Mouse (Mus musculus) kidney, postnatal 14 days (tissue): ENCODE measurements around the gene Apmap.
"Not testable (repeated sequence)": the region's sequence is repeated elsewhere in the genome, so short reads cannot be mapped to it uniquely, and the experiment has no call there.

Experiments
- DNase-seq: peaks from one replicate; pipeline ENCODE4 v3.0.0; 2022; ENCODE audit warnings: mixed read lengths

Gene Apmap

DNA sequence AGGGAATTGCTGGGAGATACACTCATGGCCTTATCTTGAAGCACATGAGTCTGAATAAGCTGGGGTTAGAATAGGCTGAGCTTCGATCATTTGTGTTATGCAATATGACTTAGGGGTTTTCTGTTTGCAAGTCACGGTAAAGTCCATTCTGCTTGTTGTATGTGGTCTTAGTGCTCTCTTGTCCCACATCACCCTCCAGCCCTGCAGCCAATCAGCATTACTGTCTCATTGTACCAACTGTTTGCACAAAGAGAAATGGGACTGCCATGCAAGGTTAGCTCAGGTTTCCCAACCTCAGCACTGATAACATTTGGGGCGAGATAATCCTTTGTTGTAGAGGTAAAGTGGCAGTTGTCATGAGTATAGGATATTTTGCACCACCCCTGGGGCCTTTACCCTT lies 1.7 kb upstream of the Apmap start:
- no peak for DNase-seq

DNA sequence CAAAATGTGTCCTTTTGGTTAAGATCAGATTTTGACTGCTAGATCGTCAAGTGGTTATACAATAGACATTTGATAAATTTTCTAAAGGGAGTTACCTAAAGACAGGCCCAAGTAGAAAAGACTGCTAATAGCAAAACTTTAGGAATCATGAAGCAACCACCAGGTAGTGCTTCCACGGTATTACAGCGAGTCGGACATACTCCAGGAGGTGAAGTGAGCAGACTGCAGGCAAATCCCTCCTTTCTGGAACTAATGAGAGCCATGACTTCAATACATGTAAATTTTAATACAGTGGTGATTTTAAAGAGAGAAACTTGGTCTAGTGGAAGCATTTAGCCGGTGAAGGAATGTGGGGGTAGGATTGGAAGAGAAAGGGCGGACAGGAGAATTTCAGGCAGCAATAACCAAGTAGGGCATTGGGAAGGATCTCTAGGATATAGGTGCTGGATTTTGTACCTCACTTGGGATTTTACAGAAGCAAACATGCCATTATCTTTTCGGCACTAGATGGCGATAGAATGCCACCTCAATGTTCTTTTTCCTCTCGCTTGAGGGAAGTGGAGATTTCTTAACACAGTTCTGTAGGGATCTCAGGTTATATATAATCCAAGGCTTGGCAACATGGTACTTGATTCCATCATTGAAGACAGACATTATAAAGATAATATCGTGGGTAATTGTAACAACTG lies 649 bp upstream of the Apmap start:
- peak; percentile 78 for DNase-seq

DNA sequence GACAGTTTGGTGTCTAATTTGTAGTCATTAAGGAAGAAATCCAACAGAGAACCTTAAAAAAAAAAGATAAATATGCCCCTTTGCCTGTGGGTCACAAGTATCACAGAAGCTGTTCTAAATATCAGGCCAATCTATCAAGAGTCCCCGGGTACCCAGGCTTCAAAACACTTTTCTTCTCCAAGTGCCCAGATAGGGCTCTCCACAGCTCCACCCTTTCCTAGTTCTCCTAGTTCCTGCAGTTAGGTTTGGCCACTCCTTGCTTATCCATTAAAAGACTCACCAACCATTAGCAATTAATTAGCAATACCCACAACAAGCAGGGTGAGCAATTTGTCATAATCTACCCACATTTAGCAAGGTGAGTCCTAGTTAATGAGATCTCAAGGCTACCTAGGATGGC lies 1.3 kb downstream of the Apmap start:
- DNase-seq = no peak

DNA sequence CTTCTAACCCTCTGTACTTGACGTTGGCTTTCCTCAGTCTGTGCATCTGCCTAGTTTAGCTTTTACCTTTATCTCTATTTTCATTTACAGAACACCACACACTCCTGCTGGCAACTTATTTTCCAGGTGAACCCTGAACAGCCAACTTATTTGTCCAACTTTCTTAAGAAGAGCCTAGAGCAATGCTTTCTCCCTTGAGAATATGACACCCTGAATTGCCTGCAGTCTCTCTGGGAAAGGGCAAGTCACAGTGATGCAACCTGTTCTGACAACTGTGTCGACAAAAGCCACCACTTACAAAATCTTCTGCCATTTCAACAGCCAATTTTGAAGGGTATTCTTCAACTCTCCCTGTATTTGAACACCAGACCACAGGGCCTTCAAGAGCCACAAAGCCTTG lies 3.6 kb downstream of the Apmap start:
- DNase-seq = no peak

DNA sequence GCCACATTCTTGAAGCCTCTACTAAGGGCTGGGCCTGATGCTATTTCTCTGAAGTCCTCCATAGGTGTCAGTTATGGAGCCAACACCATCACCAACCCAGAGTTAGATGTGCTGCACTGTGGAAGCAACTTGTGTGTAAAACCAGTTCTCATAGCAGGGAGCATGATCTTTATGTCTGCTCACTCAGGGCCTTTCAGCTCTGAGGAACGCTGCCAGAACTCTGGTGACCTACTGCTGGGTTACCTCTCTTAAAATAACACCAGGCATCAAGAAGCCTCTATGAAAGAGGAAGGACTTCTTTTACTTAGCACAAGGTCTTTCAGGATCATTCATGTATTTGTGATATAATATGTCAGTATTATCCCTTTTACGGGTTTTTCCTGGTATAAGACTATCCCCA lies 6.2 kb downstream of the Apmap start:
- DNase-seq = no peak

DNA sequence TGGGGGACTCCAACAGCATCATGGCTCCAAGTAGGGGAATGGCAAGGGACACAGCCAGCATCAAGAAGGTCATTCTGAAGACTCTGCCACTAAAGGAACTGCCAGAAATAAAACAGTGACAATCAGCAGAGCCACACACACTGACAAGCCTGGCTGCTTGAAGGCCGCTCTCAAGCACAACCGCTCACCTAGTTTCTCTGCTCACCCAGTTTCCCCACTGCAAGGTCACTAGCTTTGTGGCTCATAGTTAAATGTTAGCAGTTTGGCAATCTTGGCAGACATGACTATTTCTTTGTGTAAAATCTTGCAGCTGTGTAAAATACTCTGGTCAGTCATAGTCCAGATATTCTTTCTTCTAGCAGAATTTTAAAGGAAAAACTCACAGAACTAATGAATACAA lies 8.1 kb downstream of the Apmap start:
- DNase-seq = peak; percentile 38

DNA sequence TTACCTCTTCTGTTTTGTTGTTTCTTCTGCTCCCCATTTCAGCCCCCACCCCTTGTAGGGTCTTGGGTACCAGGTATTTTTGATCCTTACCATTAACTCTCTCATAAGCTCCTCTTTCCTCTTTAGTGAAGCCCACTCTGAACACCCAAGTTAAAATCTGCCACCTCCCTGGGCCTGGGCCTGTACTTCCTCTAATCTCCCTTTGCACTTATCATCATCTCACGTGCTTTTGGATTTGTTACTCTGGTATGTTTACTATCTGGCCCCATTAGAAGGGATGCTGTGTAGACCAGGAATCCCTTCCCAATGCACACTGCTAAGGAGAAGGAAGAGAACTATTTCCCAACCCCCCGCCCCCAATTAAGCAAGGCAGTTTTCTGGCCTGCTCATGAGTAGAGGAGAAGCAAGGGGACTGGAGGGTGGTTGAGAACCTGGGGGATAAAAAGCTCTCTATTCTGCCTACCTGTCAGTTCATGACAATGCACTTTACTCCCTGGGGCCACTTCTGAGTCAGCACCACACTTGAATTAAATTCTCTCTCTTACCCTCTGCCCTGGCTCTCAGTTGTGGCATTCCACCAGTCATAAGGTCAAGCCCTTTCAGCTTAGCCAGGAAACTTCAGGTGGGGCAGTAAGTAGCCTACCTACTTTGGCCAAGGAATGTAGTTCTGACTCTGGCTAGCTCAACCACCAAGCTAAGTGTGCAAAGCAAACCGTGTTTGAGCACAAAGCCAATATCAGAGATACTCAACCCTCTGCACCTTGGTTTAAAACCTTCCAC lies 12.8 kb downstream of the Apmap start:
- DNase-seq = peak; percentile 61

DNA sequence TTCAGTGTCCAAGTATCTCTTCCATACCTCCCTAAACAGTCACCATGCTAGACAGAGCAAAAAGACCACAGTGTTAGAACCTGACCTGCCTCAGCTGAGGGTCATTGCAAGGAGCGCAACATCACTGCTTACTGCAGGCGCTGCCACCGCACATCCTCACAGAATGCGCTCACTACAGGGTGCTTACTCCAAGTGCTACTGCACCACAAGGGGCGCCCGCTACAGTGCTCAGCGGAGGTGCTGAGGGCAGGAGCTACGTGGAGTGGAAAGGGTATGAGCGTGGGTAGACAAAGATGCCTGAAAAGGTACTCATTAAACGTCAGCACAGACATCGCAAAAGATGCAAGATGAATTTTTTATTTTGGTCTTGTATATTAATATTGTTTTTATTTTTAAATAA lies 19.3 kb downstream of the Apmap start:
- DNase-seq = no peak

DNA sequence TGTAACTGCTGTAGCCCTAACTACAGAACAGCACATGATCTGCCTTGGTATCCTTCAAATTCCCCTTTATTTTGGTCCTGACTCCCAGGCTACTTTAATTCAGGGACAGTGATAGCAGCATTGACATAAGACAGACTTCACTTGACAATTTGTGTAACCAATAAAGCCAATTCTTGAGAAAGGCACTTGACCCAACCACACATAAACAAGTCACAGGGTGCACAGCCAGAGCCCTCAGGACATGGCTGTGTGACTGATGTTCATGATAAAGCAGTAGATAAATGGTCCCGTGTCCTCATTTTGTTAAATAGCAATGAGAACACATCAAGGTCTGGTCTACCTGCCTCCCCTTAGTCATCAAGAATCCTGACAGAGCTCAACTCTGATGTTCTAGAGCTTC lies 28.7 kb downstream of the Apmap start:
- no peak for DNase-seq

DNA sequence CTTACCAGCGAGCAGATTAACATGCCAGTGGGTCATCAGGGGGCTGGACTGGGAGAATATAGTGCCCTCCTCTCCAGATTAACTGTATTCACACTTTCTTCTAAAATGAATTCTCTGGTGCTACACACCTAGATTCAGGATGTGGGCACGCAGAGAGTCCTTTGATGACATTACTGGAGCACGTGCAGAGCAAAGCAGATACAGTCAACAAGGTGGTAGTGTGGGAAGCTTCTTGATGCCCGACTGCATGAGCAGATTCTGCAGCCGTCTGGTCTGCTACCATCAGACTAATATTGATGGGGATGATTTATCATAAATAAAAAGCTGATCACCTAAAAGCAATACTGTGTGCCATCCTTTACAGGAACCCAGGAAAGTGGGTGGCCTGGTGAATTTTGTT lies 29.8 kb downstream of the Apmap start:
- DNase-seq = no peak

DNA sequence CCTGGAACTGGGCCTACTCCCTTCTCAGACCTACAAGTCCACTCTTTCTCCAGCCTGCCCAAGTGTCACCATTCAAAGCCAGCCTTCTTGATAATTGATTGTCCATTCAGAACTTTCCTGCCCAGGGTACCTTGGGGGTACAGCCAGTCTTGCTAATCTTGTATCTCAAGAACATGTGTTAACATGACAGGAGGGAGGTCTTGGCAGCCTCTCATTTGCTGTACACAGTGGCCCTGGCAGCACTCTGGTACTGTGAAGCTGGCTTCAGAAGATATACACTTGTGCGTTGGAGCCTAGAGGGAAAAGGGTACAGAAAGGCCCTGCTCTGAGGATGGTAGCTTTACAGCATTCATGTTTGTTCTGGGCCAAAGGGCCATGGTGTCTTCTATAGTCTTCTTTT lies 32.1 kb downstream of the Apmap start:
- no peak for DNase-seq

DNA sequence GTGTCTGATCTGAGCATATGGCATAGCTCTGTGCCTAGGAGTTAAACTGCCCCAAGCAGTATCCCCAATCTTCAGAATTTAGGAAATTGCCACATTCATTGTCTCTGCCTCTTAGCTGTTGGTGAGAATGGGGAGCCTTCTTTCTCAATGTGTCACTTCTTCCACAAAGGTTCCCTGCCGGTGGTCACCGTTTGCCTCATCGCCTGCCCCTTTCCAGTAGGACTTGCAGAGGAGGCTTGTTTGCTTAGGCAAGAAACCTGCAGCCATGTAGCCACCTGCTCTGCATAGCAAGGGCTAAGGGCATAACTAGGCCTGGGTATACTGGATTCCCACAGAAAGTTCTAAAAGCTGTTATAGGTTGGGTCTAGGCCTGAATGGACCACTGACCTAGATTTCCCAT lies 35.9 kb downstream of the Apmap start:
- DNase-seq = no peak

DNA sequence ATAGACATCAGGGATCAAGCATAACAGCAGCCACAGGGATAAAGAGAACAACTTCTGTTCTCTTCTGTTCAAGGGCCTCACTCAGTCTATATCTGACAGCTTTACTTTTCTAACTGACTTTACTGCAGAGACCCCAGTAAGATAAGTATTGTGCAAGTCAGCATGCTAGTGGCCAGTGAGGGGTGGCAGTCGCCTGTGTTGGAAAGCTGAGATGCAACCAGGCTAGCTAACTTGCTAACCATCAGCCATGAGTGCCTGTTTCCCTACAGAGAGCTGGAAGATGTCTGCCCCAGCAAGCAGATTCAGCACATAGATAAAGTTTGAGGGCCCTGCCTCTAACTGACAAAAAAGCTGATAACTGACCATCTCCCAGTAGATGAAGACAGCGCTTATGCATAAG lies 37.6 kb downstream of the Apmap start:
- DNase-seq = no peak

DNA sequence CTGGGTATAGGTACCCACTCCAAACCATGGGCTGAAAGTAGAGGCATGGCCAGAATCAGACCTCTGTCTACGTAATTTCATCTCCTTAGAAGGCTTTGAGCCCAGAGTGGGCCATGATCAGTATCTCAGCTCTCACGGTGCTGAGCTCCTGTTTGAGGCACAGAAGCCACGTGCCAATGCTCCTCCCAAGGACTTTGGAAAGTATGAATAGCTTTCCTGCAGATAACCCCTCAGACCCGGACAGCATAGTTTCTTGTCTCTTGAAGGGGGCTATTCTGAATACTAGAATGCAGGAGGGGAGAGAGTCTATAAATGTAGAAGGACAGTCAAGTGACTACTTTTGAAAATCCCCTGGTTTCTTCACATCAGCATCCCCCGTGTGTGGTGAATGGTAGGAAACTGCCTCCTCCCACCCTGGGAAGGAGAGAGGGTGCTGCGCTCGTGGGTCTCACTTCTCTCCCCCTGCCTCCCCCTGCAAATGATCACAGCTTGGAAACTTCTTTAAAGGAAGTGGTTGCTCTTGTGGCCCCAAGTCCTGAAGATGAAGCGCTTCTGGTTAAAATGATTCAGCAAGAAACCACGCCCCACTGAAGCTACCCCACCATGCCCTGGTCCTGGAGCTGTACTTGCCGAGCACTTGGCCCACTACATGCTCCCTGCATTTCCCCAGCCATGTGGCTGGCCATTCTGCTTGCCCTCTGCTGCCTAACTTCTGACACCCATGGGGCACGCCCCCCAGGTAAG lies 38.3 kb downstream of the Apmap start, which contains the start of gene Cst7:
TSS of gene Cst7 (plus strand) at position 569 of the 744 bp plus-strand sequence.
- no peak for DNase-seq

DNA sequence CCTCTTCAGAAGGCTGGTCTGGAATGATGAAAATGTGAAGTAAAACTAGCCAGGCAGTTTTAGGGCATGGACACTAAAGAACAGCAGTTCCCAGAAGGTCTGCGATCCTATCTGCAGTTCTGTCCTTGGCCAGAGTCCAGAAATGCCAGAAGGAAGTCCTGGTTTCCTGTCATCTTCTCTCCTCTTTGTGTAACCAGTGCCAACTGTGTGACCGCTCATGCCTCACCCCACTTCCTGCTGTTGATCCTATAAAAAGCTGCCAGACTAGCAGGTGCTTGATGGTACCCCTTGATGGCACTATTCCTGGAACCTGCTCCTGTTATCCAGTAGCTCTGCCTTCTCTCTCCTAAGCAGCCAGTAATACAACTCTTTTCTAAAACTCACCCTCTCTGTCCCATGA lies 41.3 kb downstream of the Apmap start:
- no peak for DNase-seq

DNA sequence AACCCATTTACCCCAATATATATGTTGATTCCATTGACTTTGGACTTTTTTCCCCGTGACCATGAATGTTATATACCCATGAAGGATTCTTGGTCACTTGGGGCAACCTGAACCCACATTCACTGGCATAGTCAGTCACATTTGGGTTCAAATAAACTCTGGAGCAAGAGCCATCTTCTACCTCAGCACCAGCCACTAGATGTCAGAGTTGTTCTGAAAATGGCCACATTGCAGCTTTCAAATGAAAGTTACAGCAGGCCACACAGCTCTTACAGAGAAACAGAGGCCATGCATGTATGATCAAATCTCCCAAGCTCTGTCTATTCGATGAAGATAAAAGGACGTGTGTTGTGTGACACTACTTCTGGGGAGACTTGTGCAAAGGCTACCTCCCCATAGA lies 49.8 kb downstream of the Apmap start:
- DNase-seq = peak; percentile 39

DNA sequence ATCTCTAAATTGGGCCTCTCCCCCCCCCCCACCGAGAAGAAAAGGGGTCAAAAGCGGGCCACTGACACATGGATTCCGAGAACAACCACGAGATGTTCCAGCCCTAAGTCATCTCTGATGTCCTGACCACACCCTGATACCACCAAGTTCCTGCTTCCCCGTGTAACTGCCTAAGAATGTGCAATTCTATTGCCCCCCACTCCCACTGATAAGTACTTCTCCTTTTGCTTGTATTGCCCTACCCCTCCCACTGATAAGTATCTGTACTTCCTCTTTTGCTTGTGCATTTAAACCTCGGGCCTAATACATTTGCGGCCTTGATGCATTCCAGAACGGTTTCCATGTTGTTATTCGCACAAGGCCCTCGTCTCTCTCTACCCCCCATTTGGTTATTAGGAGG lies 58.8 kb downstream of the Apmap start:
- not testable (repeated sequence) for DNase-seq
